Mouse (Mus musculus) testis, postnatal 10 days (tissue): ENCODE results near the gene Greb1.
A peak's percentile ranks its signal among the peaks of the same experiment; 100 is the strongest.

Experiments
- DNase-seq: peaks from one replicate; pipeline ENCODE4 v3.0.0; 2021; ENCODE audit warnings: low spot score

The Greb1 gene

DNA sequence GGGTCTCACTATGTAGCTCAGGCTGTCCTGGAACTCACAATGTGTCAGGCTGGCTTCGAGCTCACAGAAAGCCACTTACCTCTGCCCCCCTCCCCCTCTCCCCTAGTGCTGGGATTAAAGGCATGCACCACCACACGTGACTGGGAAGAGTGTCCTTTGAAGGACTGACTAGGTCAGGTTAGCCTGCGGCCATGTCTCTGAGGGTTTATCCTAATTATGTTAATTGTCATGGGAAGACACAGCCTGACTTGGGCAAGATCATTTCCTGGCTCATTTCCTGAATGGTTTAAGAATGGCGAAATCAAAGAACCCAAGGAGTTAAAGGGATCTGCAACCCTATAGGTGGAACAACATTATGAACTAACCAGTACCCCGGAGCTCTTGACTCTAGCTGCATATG is 105.9 kb downstream of the Greb1 start:
- no peak for DNase-seq

DNA sequence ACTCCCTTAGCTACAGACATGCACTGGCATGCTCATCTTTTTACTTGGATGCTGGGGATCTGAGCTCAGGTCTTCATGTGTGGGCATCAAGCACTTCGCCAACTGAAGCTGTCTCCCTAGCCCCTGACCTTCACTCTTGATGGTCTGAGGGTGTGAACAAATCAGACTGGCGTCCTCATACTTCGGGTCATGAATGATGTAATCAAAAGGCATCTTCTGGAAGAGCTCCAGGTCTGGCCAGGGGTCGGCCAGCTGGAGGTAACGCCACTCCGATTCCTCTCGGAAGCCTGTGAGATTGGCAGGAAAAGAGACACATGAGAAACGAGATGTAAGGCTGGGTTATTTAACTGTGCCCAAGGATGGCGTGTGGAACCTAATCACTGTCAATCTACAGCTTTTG is 110.1 kb downstream of the Greb1 start:
- no peak for DNase-seq

DNA sequence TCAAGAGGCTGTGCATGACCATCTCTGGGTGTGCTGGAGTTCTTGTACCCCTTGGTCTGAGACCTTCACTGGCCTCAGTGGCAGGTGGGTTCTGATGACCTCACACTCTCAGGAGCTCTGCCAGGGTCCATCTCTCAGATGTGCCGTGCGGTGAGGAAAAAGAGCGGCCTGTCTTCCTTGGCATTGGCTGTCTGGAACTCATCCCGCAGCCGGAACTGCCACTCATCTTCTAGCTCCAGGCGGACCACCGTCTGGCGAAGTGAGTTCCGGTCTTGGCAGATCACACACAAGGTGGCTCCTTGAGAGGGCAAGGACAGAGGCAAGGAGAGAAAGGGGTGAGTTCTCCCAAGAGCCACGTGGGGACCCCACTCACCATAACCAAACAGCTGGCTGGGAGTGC is 128.4 kb downstream of the Greb1 start:
- DNase-seq = no peak

- DNase-seq = no peak
Observed at GRCm38 (mm10) chr12:16669176-16669575, 131.5 kb downstream of the Greb1 start.

- no peak for DNase-seq
Observed at GRCm38 (mm10) chr12:16665022-16665421, 135.7 kb downstream of the Greb1 start.

DNA sequence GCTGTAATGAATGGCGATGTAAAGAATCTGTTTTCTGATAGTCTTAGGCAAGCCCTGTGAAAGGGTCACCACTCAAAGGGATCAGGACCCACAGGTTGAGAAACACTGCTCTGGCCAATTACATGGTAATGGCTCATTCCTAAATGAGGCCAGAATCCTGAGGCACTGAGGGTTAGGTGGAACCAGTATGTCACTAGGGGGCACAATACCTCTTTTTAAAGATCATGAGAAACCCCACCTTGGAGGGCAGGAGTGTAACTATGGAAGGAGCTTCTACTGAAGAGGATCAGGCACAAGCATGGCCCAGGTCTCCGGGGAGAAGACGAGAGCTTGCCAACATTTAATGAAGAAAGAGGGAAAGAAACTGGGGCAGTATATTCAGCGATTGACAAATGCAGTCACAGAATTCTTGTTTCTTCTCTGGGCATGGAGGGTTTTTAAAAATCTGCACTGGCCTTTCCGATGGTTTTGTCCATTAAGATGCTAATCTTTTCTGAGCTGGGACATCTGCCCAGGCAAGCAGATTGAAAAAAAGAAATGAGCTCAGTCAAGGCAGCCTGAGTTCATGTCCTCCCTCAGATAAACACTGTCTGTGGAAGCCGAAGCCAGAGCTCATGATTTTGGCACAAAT is 137.6 kb downstream of the Greb1 start:
- DNase-seq = no peak

DNA sequence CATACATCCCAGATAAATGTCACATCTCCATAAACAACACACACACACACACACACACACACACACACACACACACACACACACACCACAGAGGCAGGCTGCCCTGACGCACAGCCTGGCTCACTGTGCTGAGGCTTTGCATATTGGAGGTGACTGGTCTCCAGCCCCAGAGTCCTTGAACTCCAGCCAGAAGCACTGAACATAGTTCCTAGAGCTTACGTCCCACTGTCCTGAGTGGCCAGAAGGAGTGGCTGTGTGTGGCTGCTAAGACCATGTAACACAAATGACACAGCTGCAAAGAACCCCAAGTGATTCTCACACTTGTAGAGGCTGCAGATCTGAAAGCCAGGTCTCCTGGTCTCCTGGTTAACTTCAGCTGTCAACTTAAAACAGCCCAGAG is 138.8 kb downstream of the Greb1 start:
- no peak for DNase-seq

GRCm38 (mm10) chr12:16661459-16661858 is 139.2 kb downstream of the Greb1 start:
- DNase-seq = peak; percentile 52

DNA sequence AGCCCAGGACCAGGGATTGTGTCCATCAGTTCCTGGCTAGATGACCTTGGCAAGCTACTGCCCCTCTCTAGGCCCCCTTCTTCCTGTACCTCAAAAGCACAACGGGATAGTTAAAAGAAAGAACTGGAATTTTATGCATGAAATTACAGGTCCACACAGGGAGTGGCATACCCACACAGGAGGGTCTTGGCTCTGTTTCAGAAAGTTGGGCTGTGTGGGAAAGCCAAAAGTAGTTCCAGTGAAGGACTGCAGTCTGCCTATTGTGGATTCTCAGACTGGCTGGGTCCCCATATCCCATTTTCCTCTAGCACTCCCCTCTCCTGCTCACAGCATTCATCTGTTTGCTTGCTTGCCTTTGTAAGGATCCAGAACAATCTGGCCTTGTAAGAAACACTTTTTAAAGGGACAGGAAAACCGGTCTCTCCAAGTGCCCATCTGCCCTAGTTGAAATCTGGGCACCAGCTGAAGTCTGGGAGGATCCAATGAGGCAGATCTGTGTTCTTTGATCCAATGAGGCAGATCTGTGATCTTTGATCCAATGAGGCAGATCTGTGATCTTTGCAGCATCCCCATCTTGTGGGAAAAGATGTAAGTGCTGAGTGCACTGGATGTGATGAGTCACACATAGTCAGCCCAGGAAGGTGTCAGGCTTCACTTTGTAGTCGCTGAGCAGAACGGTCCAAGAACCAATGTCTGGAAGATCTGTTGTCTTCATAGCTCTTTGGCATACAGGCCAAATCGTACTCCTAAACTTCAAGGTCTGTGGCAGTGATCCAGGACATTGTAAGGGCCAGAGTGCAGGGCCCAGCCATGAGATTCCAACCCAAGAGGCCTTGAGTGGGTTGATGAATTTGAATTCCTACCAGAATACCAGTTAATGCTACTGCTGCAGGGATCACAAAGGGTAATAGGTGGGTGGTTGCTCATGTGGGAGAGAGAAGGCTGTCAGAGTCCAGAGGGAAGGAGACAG is 143.5 kb downstream of the Greb1 start:
- no peak for DNase-seq

- DNase-seq = no peak
Observed at GRCm38 (mm10) chr12:16655604-16656003, 145.1 kb downstream of the Greb1 start.

DNA sequence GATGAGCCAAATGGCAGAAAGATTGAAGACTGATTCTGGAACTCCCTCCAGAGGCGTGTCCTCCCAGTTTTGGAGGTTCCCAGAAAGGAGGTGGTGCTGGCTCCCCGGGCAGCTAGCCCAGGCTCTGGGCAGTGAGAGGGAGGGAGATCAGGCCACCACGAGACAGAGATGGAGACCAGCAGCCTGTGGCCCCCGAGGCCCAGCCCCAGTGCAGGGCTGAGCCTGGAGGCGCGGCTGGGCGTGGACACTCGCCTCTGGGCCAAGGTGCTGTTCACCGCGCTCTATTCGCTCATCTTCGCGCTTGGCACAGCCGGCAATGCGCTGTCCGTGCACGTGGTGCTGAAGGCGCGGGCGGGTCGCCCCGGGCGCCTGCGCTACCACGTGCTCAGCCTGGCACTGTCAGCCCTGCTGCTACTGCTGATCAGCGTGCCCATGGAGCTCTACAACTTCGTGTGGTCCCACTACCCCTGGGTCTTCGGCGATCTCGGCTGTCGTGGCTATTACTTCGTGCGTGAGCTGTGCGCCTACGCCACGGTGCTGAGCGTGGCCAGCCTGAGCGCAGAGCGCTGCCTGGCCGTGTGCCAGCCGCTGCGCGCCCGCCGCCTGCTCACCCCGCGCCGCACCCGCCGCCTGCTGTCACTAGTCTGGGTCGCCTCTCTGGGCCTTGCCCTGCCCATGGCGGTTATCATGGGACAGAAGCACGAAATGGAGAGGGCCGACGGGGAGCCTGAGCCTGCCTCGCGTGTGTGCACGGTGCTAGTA is 147.2 kb downstream of the Greb1 start, which contains the start of gene Ntsr2:
Gene Ntsr2, plus strand, starts transcription at position 51 of the 762 bp plus-strand sequence.
- DNase-seq = peak; percentile 91

GRCm38 (mm10) chr12:16649819-16650218 is 150.9 kb downstream of the Greb1 start:
- no peak for DNase-seq

- DNase-seq = no peak
Observed at GRCm38 (mm10) chr12:16648273-16648672, 152.4 kb downstream of the Greb1 start.

DNA sequence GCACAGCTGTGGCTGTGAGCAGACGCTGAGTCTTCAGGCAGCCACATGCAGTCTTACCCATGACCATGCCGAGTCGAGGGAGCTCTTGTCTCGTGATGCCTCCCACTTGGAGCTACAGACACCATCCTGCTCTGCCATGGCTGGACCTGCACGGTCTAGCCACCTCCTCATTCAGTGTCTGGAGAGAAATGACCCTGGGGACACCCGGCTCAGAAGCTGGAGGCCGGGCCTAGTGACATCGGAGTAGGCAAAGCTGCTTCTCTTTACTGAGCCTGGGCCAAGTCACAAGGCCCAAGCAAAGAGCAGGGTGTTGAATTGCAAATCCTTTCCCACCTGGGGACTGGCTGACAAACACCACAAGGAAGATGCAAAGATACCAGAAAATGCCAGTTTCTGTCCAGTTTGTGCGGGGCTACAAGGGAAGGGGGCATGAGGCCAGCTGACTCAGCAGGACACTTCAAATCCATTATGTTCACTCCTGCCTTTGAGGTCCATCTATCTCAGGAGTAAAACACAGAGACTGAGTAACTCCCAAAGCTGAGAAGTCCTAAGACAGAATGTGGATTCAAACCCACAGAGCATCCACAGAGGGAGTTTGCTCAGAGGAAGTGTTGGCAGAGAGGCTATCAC is 153.8 kb downstream of the Greb1 start:
- DNase-seq = no peak

DNA sequence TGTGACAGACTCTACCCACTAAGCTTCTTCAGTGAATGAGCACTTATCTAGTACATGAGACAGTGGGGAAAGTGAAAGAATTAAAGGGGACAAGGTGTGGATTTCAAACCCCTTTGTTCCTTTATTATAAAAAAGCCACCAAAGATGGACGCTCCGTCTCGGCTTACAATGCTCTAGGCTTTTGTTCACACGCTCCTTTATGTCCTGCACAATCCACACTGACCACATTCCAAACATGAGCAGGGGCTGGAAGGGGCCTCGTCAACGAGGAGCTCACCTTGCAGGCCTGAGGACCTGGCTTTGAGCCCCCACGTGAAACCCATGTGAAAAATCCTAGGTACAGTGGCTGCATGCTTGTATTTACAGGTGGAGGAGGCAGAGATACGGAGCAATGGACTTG is 156.0 kb downstream of the Greb1 start:
- no peak for DNase-seq

DNA sequence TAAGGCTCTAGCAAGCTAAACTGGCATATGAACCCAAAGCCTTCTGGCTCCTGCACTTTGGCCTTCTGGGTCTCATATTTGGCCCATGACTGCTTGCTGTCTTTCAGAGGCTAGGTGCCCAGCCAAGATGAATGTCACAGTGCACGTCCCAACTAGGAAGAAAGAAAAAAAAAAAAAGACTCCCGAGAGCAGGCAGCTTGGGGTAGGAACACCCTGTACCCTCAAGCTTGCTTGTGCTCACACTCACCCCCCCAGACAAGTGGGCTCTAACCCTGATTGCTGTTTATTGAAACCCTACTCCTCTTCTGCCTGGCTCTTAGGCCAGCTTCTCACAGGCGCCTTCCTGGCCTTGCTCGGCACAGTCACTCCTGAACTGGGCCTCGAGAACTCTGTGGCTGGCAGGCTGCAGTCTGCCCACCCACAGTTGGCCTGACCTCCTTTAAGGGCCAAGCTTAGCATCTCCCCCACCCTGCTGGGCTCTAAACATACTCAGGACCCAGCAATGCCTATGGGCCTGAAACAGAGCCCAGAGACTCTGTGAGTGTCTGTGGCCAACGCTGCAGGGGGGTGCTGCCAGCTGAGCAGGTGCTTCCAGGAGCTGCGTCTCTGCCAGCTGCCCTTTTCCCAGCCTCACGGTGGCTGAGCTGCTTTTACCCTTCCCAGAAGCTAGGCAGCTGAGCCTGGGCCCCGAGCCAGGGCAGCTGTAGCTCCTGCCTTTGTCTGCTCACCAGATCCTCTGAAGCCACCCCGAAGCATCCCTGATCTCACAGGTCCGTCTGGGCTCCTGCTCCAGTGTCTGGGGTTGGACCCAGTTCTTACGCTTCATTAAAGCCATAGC is 157.0 kb downstream of the Greb1 start:
- peak; percentile 49 for DNase-seq

DNA sequence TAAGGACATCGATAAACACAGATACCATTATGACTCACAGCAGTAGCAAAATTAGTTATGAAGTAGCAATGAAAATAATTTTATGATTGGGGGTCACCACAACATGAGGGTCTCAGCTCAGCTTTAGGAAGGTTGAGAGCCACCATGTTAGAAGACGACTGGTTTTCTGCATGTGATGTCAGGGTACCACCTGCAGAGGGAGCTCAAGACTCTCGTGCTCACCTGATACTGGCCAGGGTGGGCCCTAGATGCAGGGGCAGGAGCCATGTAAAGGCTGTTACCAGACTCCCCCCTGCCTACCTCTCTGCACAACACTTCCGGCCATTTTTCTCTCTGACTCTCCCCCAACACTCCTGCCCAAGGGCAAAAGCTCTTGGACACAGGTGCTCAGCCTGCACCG is 158.7 kb downstream of the Greb1 start:
- no peak for DNase-seq

DNA sequence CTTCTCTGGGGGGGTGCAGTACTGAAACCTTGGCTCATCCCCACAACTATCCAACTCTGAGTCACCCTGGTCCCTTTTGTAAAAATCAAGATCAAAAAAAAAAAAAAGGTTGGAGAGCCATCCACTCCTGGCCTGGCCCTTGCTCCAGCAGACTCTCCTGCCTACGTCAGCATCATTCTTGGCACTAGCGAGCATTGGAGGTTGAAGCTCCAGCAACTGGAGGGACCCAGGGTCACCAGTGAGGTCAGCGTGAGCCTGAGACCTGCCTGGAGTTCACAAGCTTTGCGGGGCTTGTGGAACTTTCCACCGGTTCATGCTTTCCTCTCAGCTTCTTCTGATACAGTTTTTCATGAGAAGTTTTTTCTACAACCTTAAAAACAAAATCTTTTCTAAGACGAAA is 160.6 kb downstream of the Greb1 start:
- DNase-seq = no peak

DNA sequence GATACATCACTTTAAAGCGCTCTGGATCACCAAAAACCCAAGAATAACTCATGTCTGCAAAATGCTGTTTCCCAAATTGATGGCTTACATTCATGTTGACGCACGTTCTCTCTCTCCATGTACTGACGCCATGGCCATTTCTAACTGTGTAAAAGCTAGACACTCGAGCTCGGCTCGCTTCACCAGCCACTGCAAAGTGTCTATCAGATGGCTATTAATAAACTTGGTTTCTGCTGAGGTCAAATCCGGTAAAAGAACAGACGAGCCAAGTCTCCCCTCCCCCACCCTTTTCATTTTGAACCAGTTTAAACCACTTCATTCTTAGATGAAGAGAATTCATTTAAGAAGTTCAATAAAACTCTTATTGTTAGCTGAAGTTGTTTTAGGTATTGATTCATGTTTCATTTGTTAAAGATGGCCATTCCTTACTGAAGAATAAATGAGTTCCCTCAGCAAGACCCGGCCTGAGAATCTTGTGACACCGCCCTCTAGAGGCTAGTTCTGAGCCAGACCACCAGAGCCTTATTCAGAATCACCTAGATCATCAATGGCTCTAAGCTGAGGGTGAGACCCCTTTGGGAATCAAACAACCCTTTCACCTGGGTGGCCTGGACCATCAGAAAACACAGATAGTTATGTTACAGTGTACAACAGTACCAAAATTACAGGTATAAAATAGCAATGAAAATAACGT is 161.5 kb downstream of the Greb1 start:
- no peak for DNase-seq

- no peak for DNase-seq
Observed at GRCm38 (mm10) chr12:16635816-16636215, 164.9 kb downstream of the Greb1 start.
